Mouse (Mus musculus): ENCODE results near the gene Htra1. TPM values are rescaled to one million over a fixed set of nuclear protein-coding genes. Genes with fewer than 3 reads are reported as not detected.

The Htra1 gene
- 0.50 TPM for polyA plus RNA-seq (2014; fragmentation: Illumina TruSeq; extraction: RNeasy Lipid Tissue Mini Kit (QIAGEN cat#74804); ENCODE audit: low read depth, low replicate concordance)

GRCm38 (mm10) chr7:130935793-130936471 lies at the start of gene Htra1:
Gene Htra1, plus strand, starts transcription at chr7:130936111.

GRCm38 (mm10) chr7:131031755-131032154 lies 95.8 kb downstream of the Htra1 start, which contains the start of gene Dmbt1:
Gene Dmbt1, plus strand, starts transcription at chr7:131032053.

Other genes starting within 250 kb of the Htra1 start
- gene Btbd16, start 162.0 kb upstream of the Htra1 start, polyA plus RNA-seq (2014; fragmentation: Illumina TruSeq; extraction: RNeasy Lipid Tissue Mini Kit (QIAGEN cat#74804); ENCODE audit: low read depth, low replicate concordance), result not detected
- 10.7 TPM for gene Plekha1, start 70.4 kb upstream of the Htra1 start, polyA plus RNA-seq (2014; fragmentation: Illumina TruSeq; extraction: RNeasy Lipid Tissue Mini Kit (QIAGEN cat#74804); ENCODE audit: low read depth, low replicate concordance)
- 6.0 TPM for gene Dmbt1, start 95.9 kb downstream of the Htra1 start, polyA plus RNA-seq (2014; fragmentation: Illumina TruSeq; extraction: RNeasy Lipid Tissue Mini Kit (QIAGEN cat#74804); ENCODE audit: low read depth, low replicate concordance)
- not detected for gene 4933402N03Rik, start 210.2 kb downstream of the Htra1 start, polyA plus RNA-seq (2014; fragmentation: Illumina TruSeq; extraction: RNeasy Lipid Tissue Mini Kit (QIAGEN cat#74804); ENCODE audit: low read depth, low replicate concordance)
- gene 5430419D17Rik, start 238.3 kb downstream of the Htra1 start, polyA plus RNA-seq (2014; fragmentation: Illumina TruSeq; extraction: RNeasy Lipid Tissue Mini Kit (QIAGEN cat#74804); ENCODE audit: low read depth, low replicate concordance), result not detected